Mouse (Mus musculus): ENCODE results near the gene Dclk3. TPM values are rescaled to one million over a fixed set of nuclear protein-coding genes. Genes with fewer than 3 reads are reported as not detected.

Gene Dclk3
- polyA plus RNA-seq, 2 experiments from 2014 or later, result not detected

- ATAC-seq, result no peak
These were observed 1.6 kb downstream of the Dclk3 start for GRCm38 (mm10) chr9:111440446-111440845.

DNA sequence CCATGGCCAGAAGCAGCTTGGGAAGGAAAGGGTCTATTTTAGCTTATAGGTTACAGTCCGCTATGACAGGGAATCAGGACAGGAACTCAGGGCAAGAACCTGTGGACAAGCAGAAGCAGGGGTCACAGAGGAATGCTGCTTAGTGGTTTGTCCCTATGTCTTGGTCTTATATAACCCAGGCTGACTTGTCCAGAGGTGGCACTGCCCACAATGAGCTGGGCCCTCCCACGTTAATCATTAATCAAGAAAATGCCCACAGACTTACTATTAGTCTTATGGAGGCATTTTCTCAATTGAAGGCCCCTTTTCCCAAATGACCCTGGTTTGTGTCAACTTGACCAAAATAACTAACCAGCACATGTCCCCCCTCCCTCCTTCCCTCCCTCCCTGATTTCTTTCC lies 2.3 kb downstream of the Dclk3 start:
- no peak for ATAC-seq

DNA sequence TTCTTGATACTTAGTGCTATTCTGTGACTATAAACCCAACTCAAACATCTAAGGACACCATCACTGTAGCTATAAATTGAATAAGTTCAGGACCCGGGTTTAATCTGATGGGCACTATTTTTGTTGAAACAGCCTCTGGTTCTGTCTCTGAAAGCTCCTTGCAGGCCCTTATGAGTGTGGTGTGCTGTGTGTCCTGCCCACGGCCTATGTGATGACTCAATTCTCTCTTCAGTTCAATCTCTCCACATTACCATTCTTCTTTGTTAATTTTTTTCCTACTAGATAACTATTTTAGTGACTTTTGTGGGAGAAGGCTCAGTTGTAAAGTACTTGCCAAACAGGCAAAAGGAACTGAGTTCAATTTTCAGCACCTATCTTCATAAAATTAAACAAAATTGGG lies 7.3 kb downstream of the Dclk3 start:
- no peak for ATAC-seq

- no peak for ATAC-seq
These were observed 10.1 kb downstream of the Dclk3 start for GRCm38 (mm10) chr9:111448976-111449375.

- no peak for ATAC-seq
These were observed 11.0 kb downstream of the Dclk3 start for GRCm38 (mm10) chr9:111449880-111450279.

GRCm38 (mm10) chr9:111450853-111451404 lies 12.0 kb downstream of the Dclk3 start:
- no peak for ATAC-seq

- ATAC-seq, result no peak
These were observed 15.0 kb downstream of the Dclk3 start for GRCm38 (mm10) chr9:111453895-111454294.

- ATAC-seq, result no peak
These were observed 18.5 kb downstream of the Dclk3 start for GRCm38 (mm10) chr9:111457176-111457935.

GRCm38 (mm10) chr9:111457936-111458310 lies 19.0 kb downstream of the Dclk3 start:
- no peak for ATAC-seq

DNA sequence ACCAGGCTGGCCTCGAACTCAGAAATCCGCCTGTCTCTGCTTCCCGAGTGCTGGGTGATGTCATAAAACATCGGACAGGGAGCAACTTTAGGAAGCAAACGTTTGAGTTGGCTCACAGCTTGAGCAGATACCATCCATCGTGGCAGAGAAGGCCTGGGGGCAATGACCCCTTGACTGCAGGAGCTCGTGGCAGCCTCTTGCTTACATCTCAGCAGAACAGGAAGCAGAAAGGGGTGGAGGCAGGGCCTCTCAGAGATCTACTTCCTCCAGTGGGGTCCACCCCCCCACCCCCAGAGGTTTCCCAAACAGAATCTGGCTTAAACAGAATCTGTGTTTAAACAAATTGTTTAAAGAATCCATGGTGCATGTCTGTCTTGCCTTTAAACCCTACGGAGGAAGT lies 20.6 kb downstream of the Dclk3 start:
- no peak for ATAC-seq

- no peak for ATAC-seq
These were observed 21.4 kb downstream of the Dclk3 start for GRCm38 (mm10) chr9:111460201-111460814.

GRCm38 (mm10) chr9:111461415-111462103 lies 22.7 kb downstream of the Dclk3 start:
- ATAC-seq, result no peak

DNA sequence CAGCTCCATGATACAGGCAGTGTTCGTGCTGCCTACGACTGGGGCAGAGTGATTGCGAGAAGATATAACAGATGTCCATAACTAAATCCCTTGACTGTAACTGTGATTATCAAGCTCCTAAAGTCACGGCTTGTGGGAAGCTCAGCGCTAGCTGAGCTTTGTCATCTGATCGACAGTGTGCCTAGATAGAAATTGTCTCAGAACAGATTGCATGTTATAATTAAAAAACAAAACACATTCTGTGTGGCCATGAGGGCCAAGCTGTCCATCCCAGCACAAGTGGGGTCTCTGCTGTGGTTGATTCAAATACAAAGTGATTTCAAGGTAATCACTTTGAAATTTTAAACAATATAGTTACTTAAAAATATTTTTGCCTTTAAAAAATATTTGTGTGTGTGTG lies 26.8 kb downstream of the Dclk3 start:
- ATAC-seq, result no peak

DNA sequence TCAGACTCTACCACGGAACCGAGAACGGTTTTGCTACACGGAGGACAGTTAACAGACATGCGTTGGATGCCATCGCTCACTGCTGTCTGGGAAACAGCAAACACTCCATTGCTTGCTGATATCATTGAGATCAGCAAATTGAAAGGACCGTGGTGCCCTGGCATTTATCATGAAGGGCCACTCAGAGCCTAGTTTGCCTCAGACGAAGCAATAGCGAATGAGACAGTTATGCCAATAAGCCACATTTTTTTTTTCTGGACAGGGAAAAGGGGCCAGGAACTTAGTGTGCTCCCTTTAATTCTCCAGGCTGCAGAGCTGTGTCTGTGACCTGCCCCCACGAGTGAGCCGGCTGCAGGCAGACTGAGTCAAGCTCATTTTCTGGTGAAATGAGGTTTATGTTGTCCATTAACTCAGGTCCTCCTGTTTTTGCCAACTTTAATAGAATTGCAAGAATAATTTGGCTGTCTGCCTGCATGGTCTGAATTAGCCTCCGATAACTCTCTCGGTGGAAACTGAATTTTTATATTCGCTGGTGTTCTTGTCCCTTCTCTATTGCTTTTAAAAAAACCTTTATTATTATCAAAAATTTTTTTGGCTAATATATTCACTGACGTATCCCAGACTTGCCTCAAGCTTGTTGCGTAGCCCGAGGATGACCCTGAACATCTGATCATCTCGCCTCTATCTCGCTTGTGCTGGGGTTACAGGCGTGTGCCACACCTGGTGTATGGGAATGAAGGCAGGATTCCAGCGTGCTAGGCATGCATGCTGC lies 35.0 kb downstream of the Dclk3 start:
- no peak for ATAC-seq

- no peak for ATAC-seq
These were observed 35.5 kb downstream of the Dclk3 start for GRCm38 (mm10) chr9:111474458-111474745.

DNA sequence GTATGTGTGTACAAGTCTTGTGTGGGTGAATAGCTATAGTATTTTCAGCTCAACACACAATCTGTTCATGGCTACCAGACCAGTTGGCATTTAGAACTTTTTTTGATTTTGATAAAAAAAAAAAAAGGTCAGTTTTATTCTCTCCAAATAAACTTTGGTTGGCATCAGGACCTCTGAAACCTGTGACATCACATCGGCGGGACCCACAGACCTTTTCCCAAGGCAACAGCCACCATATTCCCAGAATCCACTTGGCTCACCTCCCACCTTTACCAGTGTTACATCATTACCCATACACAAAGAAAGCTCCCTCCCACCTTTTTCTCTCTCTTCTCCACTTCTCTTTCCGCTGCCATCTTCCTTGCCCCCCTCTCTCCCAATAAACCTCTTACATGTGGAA lies 36.4 kb downstream of the Dclk3 start:
- no peak for ATAC-seq

DNA sequence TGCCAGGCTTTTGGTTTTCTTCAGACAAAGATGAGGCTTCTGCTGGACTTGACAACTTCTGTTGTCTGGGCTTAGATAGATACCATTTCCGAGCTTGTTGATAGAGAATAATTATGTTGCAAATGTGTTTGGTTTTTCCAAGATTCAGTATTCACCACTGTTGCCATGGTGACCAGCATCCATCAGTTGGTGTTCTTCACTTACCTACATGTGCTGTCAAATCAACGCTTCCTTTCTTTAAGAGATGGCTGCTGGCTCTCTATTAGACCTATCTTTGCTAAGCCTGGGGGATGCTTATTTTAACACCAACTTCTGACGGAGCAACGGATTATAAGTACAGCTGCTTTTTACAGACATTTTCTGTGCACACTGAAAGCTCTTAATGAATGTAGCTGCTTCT lies 37.1 kb downstream of the Dclk3 start:
- ATAC-seq, result no peak

DNA sequence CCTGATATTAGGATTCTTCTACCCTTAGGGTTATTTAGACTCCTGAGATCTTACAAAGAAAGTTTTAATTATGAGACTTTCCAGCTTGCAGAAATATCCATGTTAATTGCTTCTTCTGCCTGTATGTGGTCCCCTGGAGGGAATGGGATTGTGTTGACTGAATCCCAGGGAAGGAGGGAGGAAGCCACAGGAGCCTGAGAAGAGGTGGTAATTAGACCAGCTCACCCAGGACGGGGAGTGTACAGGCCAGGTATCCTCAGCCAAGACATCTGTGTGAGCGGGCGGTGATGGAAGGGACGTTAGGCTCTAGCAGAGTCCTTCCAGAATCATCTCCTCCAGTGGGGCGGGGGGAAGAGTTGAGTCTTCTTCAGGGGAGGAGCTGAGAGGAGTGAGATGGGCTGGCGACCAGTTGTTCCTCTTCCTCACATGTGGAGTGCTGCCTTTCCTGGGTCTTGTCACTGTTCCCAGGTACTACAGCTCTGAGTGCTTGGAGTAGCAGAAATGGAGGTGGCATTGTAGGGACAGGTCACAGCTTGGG lies 37.7 kb downstream of the Dclk3 start:
- ATAC-seq, result no peak

DNA sequence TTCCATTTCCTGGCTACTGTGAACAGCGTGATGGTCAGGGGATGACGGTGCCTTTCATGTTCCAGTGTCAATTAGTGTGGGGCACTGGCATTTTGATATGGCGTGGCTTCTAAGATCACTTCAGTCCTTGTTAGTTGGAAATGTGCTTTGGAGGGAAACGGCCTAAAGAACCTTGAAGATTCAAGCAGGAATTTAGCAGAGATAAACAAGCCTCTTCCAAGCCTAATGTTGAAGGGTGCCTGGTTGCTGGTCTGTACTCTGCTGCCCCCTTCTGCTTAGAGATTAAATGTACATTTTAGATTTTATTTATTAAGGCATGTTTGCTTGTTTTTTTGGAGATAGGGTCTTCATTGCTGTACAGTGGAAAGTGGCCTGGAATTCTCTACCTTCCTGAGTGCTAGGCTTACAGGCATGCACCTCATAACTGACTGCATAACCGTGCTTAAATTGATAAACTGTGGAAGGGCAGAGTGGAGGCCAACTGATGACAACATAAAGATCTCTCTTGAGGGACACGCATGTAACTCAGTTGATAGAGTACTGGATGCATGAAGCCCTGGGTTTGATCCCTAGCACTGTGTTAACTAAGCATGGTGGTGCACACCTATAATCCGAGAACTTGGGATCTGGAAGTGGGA lies 40.1 kb downstream of the Dclk3 start:
- ATAC-seq, result no peak

GRCm38 (mm10) chr9:111481011-111481410 lies 42.1 kb downstream of the Dclk3 start:
- ATAC-seq, result no peak

- no peak for ATAC-seq
These were observed 48.0 kb downstream of the Dclk3 start for GRCm38 (mm10) chr9:111486645-111487477.

Measured in activated CD4-positive, CD25-positive, alpha-beta regulatory T cell, adult 4 months (primary cell).